Mouse (Mus musculus): ENCODE data around the gene Lss. TPM values are rescaled to one million over a fixed set of nuclear protein-coding genes. Genes with fewer than 3 reads are reported as not detected.
A peak's percentile ranks its signal among the peaks of the same experiment; 100 is the strongest.

Lss gene
- polyA plus RNA-seq, 1 experiment from 2014 or later: 13.7 TPM

- no peak for TF ChIP-seq CTCF (IDR thresholded peaks at IDR 0.05; ENCODE audit: low read depth)
- no peak overlapping the region for H3K4me2 ChIP-seq (replicated peaks; ENCODE audit: low read depth)
- no peak overlapping the region for H3K4me3 ChIP-seq (ENCODE audit: low read depth, low read length)
- no peak overlapping the region for H3K9ac ChIP-seq (ENCODE audit: low read depth, low read length)
- no peak for ATAC-seq
- H3K27me3 ChIP-seq (replicated peaks; ENCODE audit: control insufficient read depth, insufficient read depth, low read length): no peaks in the 10 kb centered on the region
- no peaks in the 10 kb centered on the region for H3K9me3 ChIP-seq (ENCODE audit: control insufficient read depth)
- 96% methylated on average over 7 of the region's 7 CpGs for WGBS
- H3K4me1 ChIP-seq (replicated peaks; ENCODE audit: control insufficient read depth, insufficient read depth, low read length): peaks cover 7% of the 10 kb centered on the region; the same call in 1 of the 2 replicates
- H3K27ac ChIP-seq (ENCODE audit: low read depth, low read length): no peak overlapping the region
- H3K36me3 ChIP-seq (ENCODE audit: control insufficient read depth, insufficient read depth): peaks cover 50% of the 10 kb centered on the region
Measured at GRCm38 (mm10) chr10:76535526-76535925, 4.1 kb downstream of the Lss start.

GRCm38 (mm10) chr10:76537619-76538018, 6.2 kb downstream of the Lss start:
- Histone ChIP-seq H3K9me3 (ENCODE audit: control insufficient read depth) (no peaks in the 10 kb centered on the region), H3K9ac (ENCODE audit: low read depth, low read length) (no peak overlapping the region), H3K4me3 (ENCODE audit: low read depth, low read length) (no peak overlapping the region), H3K27ac (ENCODE audit: low read depth, low read length) (no peak overlapping the region), H3K27me3 (replicated peaks; ENCODE audit: control insufficient read depth, insufficient read depth, low read length) (no peaks in the 10 kb centered on the region), H3K36me3 (ENCODE audit: control insufficient read depth, insufficient read depth) (peaks cover 70% of the 10 kb centered on the region), H3K4me1 (replicated peaks; ENCODE audit: control insufficient read depth, insufficient read depth, low read length) (0 out of 2 replicates have a peak, but pooled peaks cover 3% of the 10 kb centered on the region), H3K4me2 (replicated peaks; ENCODE audit: low read depth) (no peak overlapping the region)
- ATAC-seq: peak; percentile 93
- TF ChIP-seq CTCF (IDR thresholded peaks at IDR 0.05; ENCODE audit: low read depth): no peak
- WGBS: 46% methylated on average over 9 of the region's 9 CpGs

- Histone ChIP-seq H3K9ac (ENCODE audit: low read depth, low read length) (no peak overlapping the region), H3K27me3 (replicated peaks; ENCODE audit: control insufficient read depth, insufficient read depth, low read length) (no peaks in the 10 kb centered on the region), H3K27ac (ENCODE audit: low read depth, low read length) (no peak overlapping the region), H3K4me1 (replicated peaks; ENCODE audit: control insufficient read depth, insufficient read depth, low read length) (0 out of 2 replicates have a peak, but pooled peaks cover 3% of the 10 kb centered on the region), H3K9me3 (ENCODE audit: control insufficient read depth) (no peaks in the 10 kb centered on the region), H3K4me3 (ENCODE audit: low read depth, low read length) (no peak overlapping the region), H3K36me3 (ENCODE audit: control insufficient read depth, insufficient read depth) (peaks cover 85% of the 10 kb centered on the region), H3K4me2 (replicated peaks; ENCODE audit: low read depth) (no peak overlapping the region)
- WGBS: 92% methylated on average over 11 of the region's 11 CpGs
- no peak for ATAC-seq
- no peak for TF ChIP-seq CTCF (IDR thresholded peaks at IDR 0.05; ENCODE audit: low read depth)
Measured at GRCm38 (mm10) chr10:76541336-76542085, 10.1 kb downstream of the Lss start.

- no peaks in the 10 kb centered on the region for H3K9me3 ChIP-seq (ENCODE audit: control insufficient read depth)
- H3K4me3 ChIP-seq (ENCODE audit: low read depth, low read length): no peak overlapping the region
- H3K4me1 ChIP-seq (replicated peaks; ENCODE audit: control insufficient read depth, insufficient read depth, low read length): no peaks in the 10 kb centered on the region
- WGBS: 86% methylated on average over 10 of the region's 10 CpGs
- no peak overlapping the region for H3K27ac ChIP-seq (ENCODE audit: low read depth, low read length)
- no peaks in the 10 kb centered on the region for H3K27me3 ChIP-seq (replicated peaks; ENCODE audit: control insufficient read depth, insufficient read depth, low read length)
- H3K36me3 ChIP-seq (ENCODE audit: control insufficient read depth, insufficient read depth): peaks cover 94% of the 10 kb centered on the region
- H3K9ac ChIP-seq (ENCODE audit: low read depth, low read length): no peak overlapping the region
- no peak for TF ChIP-seq CTCF (IDR thresholded peaks at IDR 0.05; ENCODE audit: low read depth)
- no peak for ATAC-seq
- H3K4me2 ChIP-seq (replicated peaks; ENCODE audit: low read depth): no peak overlapping the region
Measured at GRCm38 (mm10) chr10:76542636-76543375, 11.4 kb downstream of the Lss start.

- Histone ChIP-seq H3K36me3 (ENCODE audit: control insufficient read depth, insufficient read depth) (peaks cover 89% of the 10 kb centered on the region), H3K4me1 (replicated peaks; ENCODE audit: control insufficient read depth, insufficient read depth, low read length) (no peaks in the 10 kb centered on the region), H3K27ac (ENCODE audit: low read depth, low read length) (no peak overlapping the region), H3K4me3 (ENCODE audit: low read depth, low read length) (no peak overlapping the region), H3K4me2 (replicated peaks; ENCODE audit: low read depth) (no peak overlapping the region), H3K27me3 (replicated peaks; ENCODE audit: control insufficient read depth, insufficient read depth, low read length) (no peaks in the 10 kb centered on the region), H3K9ac (ENCODE audit: low read depth, low read length) (no peak overlapping the region), H3K9me3 (ENCODE audit: control insufficient read depth) (no peaks in the 10 kb centered on the region)
- no peak for ATAC-seq
- no peak for TF ChIP-seq CTCF (IDR thresholded peaks at IDR 0.05; ENCODE audit: low read depth)
- WGBS: 95% methylated on average over 8 of the region's 8 CpGs
Measured at GRCm38 (mm10) chr10:76546566-76546965, 15.2 kb downstream of the Lss start.

- H3K27me3 ChIP-seq (replicated peaks; ENCODE audit: control insufficient read depth, insufficient read depth, low read length): no peaks in the 10 kb centered on the region
- 0 out of 2 replicates have a peak overlapping the region, but pooled peaks have one; percentile 46 for H3K27ac ChIP-seq (ENCODE audit: low read depth, low read length)
- no peak for TF ChIP-seq CTCF (IDR thresholded peaks at IDR 0.05; ENCODE audit: low read depth)
- 53% methylated on average over 8 of the region's 8 CpGs for WGBS
- peak; percentile 71; the same call in 1 of the 2 replicates for ATAC-seq
- H3K36me3 ChIP-seq (ENCODE audit: control insufficient read depth, insufficient read depth): peaks cover 89% of the 10 kb centered on the region
- no peaks in the 10 kb centered on the region for H3K9me3 ChIP-seq (ENCODE audit: control insufficient read depth)
- H3K9ac ChIP-seq (ENCODE audit: low read depth, low read length): no peak overlapping the region
- H3K4me1 ChIP-seq (replicated peaks; ENCODE audit: control insufficient read depth, insufficient read depth, low read length): no peaks in the 10 kb centered on the region
- H3K4me2 ChIP-seq (replicated peaks; ENCODE audit: low read depth): no peak overlapping the region
- no peak overlapping the region for H3K4me3 ChIP-seq (ENCODE audit: low read depth, low read length)
Measured at GRCm38 (mm10) chr10:76548218-76548617, 16.8 kb downstream of the Lss start.
